ENCODE assay signal across 8 mouse cellular contexts in the genomic region with DNA sequence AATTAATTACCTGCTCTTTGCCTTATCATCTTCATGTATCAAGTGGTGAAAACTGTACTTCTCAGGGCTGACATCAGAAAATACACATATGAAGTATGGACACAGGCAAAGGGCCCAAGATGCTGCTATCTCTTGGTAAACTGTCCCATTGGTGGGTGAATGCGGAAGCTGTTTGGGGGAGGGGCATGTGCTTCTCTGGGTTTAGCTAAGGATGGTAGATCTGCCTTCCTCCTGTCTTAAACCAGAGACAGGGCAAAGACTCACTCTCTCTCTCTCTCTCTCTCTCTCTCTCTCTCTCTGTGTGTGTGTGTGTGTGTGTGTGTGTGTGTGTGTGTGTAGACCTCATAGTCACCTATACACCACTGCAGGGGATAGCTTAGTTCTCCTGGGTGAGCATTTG.
DNase-seq lines count a peak whose midpoint lies in the region; ATAC-seq lines count a peak whose summit lies in the region.

No protein-coding gene starts in this region.

- no peaks in the 10 kb centered on the region for H3K9me3 ChIP-seq in kidney, embryonic 14.5 days (ENCODE audit: control insufficient read depth, low read length)
- no peaks in the 10 kb centered on the region for H3K9me3 ChIP-seq in embryonic facial prominence, embryonic 13.5 days
- H3K9me3 ChIP-seq in midbrain, embryonic 13.5 days = no peaks in the 10 kb centered on the region

- peak overlapping the region; percentile 97 for H3K4me2 ChIP-seq in kidney, embryonic 14.5 days (replicated peaks; ENCODE audit: low read depth, low read length)
- H3K4me2 ChIP-seq in embryonic facial prominence, embryonic 13.5 days = peak overlapping the region; percentile 96
- H3K4me2 ChIP-seq in midbrain, embryonic 13.5 days (replicated peaks) = peak overlapping the region; percentile 95

- H3K4me1 ChIP-seq in kidney, embryonic 14.5 days (ENCODE audit: control insufficient read depth, insufficient read depth, low read length) = peaks cover 48% of the 10 kb centered on the region
- H3K4me1 ChIP-seq in embryonic facial prominence, embryonic 13.5 days = peaks cover 47% of the 10 kb centered on the region
- H3K4me1 ChIP-seq in midbrain, embryonic 13.5 days (replicated peaks) = peaks cover 53% of the 10 kb centered on the region

- peaks cover 3% of the 10 kb centered on the region; the same call in 1 of the 2 replicates for H3K36me3 ChIP-seq in kidney, embryonic 14.5 days (ENCODE audit: control insufficient read depth, insufficient read depth, low read length)
- H3K36me3 ChIP-seq in embryonic facial prominence, embryonic 13.5 days = peaks cover 3% of the 10 kb centered on the region; the same call in 1 of the 2 replicates
- no peaks in the 10 kb centered on the region for H3K36me3 ChIP-seq in midbrain, embryonic 13.5 days

- 73% methylated on average over 1 of the region's 1 CpGs for WGBS in kidney, embryonic 14.5 days
- WGBS in embryonic facial prominence, embryonic 13.5 days = 83% methylated on average over 1 of the region's 1 CpGs
- 80% methylated on average over 1 of the region's 1 CpGs for WGBS in midbrain, embryonic 13.5 days

- DNase-seq in kidney, adult 9 months = no peak
- peak; percentile 52 for DNase-seq in kidney, postnatal 10 days
- no peak for DNase-seq in ovary, adult 18-20 months (ENCODE audit: low spot score)
- no peak for DNase-seq in gastrocnemius, postnatal 14 days

- H3K27me3 ChIP-seq in kidney, embryonic 14.5 days (ENCODE audit: control insufficient read depth, insufficient read depth, low read length) = no peaks in the 10 kb centered on the region
- peaks cover 19% of the 10 kb centered on the region for H3K27me3 ChIP-seq in embryonic facial prominence, embryonic 13.5 days
- H3K27me3 ChIP-seq in midbrain, embryonic 13.5 days = peaks cover 55% of the 10 kb centered on the region

- intact Hi-C loops in gastrocnemius, postnatal 14 days (cut with DNase I; ENCODE audit: low total_unique reads) = no loop called here

- peak overlapping the region; percentile 73; the same call in 1 of the 2 replicates for H3K4me3 ChIP-seq in kidney, embryonic 14.5 days (ENCODE audit: low read length)
- no peak overlapping the region for H3K4me3 ChIP-seq in embryonic facial prominence, embryonic 13.5 days
- H3K4me3 ChIP-seq in midbrain, embryonic 13.5 days (replicated peaks) = no peak overlapping the region

- H3K27ac ChIP-seq in kidney, embryonic 14.5 days (ENCODE audit: low read depth, low read length) = no peak overlapping the region; the same call in 1 of the 2 replicates
- H3K27ac ChIP-seq in embryonic facial prominence, embryonic 13.5 days = no peak overlapping the region
- no peak overlapping the region for H3K27ac ChIP-seq in midbrain, embryonic 13.5 days

- no peak for ATAC-seq in kidney, embryonic 14.5 days (ENCODE audit: low FRiP score, low TSS enrichment)
- ATAC-seq in embryonic facial prominence, embryonic 13.5 days (ENCODE audit: insufficient number of reproducible peaks, insufficient read depth, low FRiP score, low TSS enrichment, low read depth) = no peak
- no peak for ATAC-seq in midbrain, embryonic 13.5 days
- ATAC-seq in erythroblast, adult 5-6 weeks (replicated peaks; ENCODE audit: low FRiP score, poor library complexity, severe bottlenecking) = no peak

- H3K9ac ChIP-seq in kidney, embryonic 14.5 days (ENCODE audit: low read depth, low read length) = no peak overlapping the region
- peak overlapping the region; percentile 87; the same call in 1 of the 2 replicates for H3K9ac ChIP-seq in embryonic facial prominence, embryonic 13.5 days
- no peak overlapping the region; the same call in 1 of the 2 replicates for H3K9ac ChIP-seq in midbrain, embryonic 13.5 days (replicated peaks)
